Mouse (Mus musculus) embryo, embryonic 11 days (tissue): ENCODE data around the gene Dusp8.
A peak's percentile ranks its signal among the peaks of the same experiment; 100 is the strongest.

Source experiments
- DNase-seq: peaks from one replicate; pipeline ENCODE4 v3.0.0-alpha.2; 2015

Dusp8 gene

DNA sequence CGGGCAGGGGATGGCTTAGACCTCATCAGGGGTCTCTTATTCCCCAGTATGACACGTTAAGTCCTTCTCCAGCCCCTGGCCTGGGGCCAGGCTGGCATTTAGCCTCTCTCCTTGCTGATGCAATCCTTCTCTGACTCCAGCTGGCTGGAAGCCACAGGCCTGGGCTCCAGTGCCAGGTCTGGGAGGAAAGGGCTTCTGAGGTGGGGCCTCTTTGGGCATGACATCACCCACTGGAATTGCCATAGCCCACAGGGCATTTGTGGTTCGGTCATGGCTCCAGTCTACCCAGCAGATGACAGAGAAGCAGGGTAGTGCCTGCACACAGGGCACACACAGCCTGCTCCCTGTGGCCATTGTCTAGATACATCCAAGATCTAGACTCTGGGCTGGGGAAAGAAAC, 10.8 kb downstream of the Dusp8 start:
- DNase-seq = no peak

DNA sequence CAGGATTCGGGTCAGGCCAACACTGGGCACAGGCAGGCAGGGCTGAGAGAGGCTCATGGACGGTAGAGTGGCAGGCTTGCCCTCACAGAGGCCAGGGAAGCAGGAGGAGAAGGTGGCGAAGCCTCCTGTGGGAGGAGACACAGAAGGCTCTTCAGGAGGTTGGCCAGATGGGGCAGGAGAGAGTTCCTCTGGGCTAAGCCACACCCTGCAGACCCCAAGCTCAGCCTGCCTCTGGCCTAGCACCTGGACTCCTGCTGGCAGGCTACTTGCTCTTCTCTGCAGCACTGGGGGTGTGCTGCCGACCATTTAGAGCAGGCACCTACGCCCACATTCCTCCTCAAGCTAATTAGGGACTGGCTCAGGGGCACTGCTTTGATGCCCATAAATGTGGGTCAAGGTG, 11.2 kb downstream of the Dusp8 start:
- DNase-seq = no peak

DNA sequence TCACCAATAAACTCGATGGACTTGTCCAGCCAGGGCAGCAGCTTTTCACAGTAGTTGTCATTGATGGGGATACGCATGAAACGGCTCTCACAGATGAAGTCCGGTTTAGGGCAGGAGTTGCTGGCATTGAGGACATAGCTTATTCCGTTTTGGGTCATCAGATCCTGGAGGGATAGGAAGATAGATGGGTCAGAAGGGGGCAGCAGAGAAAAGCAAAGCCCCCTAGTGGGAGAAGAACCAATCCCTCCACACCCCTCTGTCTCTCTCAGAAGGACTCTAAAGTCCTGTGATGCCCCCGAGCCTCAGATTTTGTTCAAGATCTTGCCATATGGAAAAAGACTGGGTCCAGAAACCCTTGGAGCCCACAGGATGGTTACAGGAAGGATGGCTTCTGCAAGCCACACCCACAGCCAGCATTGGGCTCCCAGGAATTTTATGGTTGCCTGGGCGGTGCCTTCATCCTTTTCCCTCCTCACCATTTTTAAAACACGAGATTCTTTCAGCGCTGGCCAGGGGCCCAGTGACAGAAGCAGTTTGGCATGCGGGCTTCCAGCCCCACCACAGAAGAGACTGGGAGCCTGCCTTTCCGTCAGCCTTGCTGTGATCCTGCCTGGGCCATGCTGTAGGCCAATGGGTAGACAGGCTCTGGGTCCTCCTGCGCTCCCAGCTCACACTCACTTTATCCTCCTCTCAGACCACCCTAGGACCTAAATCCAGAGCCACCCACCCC, 11.9 kb downstream of the Dusp8 start:
- no peak for DNase-seq

DNA sequence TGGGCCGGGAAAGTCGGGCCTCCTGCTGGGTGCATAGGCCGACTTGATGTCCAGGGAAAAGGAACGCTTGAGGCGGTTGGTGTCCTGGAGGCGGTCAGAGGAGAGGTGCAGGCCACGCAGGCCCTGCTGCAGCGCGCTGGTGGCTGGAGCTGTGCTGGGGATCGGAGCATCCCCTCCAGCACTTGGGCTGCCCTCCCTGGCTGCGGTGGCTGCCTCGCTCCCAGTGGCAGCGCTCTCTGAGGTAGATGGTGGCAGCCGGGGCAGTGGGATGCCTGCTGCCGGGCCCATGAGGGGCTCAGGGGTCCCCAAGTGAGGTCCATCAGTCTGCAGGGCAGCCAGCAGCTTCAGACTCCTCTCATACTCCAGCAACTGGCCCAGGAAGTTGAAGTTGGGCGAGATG, 13.0 kb downstream of the Dusp8 start:
- DNase-seq = no peak

DNA sequence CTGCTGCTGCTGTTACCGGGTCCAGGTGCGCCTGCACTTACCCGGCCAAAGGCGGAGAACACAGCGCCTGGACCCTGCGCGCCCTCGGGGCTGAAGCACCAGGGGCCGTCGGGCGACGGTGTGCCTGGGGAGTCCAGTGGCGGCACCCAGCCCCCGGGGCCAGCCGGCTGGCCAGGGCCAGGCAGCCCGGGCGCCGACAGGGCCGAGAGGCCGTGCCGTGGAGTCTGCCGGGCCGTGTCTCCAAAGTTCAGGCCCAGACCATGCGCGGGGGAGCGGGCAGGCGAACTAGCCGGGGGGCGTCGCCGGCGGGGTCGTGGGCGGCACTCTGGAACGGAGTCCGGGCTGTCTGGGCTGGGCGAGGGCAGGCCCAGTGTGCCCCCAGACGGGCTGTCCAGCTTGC, 13.5 kb downstream of the Dusp8 start:
- no peak for DNase-seq

DNA sequence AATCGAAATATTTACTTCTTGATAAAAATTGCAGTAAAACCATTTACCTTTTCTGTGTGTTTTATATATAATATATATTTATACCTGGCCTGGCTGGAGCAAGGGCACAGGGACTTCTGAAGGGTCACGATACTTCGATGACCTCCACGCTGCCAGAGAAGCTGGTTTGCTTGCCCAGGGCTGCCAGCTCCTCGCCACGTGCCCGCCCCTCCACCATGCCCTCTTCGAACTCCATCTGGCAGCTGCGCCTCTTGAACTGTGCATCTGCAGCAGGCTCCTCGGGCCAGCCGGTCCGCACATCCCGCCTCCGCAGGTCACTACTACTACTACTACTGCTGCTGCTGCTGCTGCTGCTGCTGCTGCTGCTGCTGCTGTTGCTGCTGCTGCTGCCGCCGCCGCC, 13.9 kb downstream of the Dusp8 start:
- DNase-seq = no peak

DNA sequence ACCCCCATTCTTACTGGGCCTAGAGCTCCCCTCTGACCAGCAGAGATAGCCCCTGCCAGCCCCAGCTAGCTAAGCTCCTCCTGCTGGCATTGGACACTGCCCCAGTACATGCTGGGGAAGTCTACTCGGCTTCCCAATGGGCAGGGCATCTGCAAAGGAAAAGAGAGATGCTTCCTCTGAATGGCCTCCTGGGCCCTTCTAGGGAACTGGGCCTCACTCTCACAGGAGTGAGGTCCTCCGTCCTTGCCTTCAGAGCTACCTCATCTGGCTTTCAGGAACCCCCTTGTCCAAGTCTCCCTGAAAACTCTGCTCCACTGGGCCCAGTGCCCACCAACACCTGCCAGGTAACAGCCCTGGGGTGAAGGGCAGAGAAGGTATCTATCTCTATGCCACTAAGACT, 14.8 kb downstream of the Dusp8 start:
- no peak for DNase-seq

DNA sequence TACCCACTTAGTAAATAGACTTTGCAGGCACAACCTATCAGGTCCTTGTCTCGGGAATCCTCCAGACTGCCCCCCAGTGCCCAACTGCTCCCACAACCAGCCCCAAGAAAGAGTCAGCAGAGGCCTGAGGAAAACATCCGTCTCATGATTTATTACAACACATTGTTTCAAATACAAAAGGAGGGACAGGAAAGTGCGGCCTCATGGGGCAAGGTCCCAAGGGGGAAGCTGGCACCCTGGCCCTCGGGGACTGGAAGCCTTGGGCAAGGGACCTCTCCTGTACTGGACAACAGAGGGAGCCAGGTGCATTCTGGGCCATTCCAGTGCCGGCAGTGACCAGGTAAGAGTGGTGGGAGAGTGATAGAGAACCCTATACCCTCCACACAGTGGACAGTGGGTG, 16.3 kb downstream of the Dusp8 start:
- DNase-seq = no peak

DNA sequence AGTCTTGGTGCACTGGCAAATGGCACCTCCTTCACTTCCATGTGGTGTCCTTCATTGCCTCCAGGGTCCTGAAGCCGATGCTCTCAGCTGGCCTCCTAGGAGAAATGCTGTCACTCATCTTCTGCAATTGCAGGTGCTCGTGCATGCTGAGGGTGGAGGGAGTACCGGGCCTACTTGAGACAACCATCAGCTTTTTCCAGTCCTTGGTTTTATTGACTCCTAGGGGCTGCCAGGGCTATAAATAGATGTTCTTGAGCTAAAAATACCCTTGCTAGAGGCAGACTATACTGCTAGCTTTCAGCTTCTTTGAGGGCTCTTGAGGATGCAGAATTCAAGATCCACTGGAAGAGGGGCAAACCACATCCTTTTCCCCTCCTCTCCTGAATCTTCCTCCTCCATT, 18.5 kb downstream of the Dusp8 start:
- no peak for DNase-seq

DNA sequence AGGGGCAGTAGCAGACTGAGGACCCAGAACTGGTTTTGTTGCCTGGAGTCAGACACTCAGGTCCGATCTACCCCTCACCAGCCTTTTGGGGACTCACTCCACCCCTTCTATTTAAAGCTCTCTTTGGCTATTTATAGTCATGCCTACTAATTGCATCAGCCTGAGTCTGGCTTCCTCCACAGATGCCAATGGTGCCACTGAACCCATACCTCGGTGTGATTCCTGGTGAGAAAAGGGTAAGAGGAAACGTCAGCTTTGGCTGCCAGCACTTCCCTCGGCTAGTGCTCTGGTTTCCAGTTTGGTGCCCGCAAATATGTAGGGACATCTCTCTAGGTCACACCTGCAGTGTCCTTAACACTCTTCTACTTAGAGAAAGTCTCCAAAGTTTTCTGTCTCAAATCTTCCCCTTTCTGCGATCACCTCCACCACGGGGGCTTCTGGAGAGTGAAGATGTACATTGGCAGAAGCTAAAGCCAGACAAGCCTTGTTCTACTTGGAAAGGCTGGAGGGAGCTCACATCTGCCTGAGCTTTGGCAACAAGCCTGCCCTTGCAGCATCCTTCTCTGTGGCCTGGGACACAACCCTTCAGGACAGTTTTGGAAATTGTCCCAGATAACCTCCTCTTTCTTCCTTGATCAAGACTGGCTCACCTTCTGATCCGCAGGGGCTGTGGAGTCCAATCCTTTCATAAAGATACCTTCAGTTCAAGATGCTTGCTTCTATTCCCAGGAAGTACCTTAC, 21.3 kb downstream of the Dusp8 start:
- no peak for DNase-seq

DNA sequence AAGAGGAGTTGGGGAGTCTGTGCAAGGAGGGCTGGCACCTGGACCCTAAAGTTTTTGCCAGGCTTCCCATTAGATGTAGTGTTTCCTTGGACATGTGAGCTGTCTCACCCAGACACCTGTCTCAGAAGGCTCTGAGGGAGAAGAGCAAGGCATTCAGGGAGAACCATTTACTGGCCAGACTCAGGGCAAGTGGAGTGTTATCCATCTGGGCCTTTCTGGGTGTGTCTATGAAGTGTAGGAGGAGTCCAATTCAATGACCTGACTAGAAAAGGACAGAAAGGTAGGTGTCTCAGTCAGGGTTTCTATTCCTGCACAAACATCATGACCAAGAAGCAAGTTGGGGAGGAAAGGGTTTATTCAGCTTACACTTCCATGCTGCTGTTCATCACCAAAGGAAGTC, 23.9 kb downstream of the Dusp8 start:
- no peak for DNase-seq

DNA sequence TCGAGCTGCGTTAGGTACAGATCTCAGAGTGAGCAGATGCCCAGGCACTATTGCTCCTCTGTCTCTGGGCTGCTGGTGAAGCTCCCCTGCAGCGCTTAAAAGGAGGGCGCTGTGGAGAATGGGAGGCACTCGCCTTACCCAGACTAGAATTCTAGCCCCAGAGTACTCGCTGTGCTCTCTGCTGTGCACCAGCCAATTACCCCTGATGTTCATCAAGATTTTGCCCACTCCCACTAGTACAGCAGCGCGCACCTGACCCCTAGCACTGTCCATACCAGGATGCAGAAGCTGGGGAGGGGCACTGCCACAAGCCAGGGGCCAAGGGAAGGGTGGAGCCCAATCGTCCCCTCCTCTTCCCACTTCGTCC, 24.4 kb downstream of the Dusp8 start:
- no peak for DNase-seq

DNA sequence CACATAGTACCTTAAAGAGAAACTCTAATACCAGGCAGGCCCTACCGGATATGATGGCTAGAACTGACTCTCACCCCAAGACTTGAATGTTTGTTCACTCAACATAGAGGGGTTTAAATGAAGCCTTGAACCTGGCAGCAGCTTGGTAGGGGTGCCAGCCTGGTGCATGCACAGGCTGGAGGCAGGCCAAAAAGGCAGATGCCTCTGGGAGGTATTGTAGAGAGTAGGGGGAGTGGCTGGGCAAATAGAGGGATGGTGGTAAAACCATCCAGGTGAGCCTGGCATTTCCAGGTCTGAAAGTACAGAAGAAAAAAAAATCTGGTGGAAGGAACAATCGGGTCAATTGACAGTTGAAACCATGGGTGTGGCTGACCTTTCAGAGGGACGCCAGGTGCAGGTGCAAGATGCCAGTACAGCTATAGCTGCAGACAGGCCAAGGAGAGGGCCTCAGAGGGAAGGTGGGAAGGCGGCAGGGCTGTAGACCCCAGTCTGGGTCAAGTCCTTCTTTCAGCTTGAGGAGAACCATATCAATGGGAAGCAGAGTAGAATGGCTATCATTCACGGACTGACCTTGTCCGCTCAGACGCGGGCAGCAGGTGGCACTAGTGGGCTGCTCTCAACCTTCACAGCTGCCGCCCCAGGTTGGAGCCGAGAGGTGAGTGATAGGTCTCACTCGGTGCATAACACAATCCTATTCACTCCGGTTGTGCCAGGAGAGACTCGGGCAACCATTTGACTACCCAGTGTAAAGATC, 25.0 kb downstream of the Dusp8 start:
- DNase-seq = peak; percentile 79

DNA sequence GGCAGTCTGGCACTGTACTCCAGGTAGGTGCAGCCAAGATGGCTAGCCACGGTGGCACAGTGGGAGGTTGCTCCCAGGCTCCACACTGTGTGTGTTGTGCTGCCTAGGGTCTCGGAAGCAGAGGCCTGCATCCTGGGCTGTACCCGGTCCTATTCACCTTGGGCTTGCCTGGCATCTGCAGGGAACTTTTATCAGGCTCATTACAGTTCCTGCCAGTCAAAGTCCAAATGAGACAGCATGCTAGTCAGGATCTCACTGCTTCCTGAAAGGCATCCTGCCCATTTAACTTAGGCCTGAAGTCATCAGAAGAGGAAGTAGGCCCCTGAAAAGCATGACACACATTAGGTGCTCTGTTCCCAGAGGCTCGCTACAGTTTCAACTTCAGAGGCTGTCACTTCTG, 27.2 kb downstream of the Dusp8 start:
- no peak for DNase-seq

DNA sequence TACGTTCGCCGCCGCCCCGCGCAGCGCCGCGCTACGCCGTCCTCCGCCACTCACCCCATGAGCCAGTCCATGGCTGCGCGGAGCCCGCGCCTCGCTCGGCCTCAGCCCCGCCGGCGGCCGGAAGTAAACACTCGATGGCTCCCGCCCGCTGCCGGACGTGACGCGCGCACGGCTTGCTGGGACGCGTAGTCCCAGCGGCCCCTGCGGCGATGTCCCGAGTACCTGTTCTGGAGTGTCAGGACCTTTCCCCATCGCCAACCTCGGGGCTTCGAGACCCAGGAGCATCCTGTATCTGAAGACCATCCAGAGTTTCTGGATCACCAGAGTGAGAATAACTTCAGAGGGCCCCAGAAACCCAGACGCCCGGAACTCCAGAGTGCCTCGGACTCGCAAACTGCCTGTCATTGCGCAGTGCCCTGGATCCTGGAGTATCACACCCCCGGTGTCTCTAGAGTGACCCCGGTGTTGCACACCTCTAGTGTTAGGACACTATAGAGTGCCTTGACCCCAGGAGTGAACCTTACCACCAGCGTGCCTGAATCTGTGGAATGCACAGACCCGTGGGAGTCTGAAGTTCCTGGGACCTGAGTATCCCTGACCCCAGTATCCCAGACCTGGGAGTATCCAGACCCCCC, 34.6 kb downstream of the Dusp8 start, which contains the start of gene Mob2:
Gene Mob2 (minus strand): TSS at position 135 of the 635 bp plus-strand sequence.
- peak; percentile 96 for DNase-seq

DNA sequence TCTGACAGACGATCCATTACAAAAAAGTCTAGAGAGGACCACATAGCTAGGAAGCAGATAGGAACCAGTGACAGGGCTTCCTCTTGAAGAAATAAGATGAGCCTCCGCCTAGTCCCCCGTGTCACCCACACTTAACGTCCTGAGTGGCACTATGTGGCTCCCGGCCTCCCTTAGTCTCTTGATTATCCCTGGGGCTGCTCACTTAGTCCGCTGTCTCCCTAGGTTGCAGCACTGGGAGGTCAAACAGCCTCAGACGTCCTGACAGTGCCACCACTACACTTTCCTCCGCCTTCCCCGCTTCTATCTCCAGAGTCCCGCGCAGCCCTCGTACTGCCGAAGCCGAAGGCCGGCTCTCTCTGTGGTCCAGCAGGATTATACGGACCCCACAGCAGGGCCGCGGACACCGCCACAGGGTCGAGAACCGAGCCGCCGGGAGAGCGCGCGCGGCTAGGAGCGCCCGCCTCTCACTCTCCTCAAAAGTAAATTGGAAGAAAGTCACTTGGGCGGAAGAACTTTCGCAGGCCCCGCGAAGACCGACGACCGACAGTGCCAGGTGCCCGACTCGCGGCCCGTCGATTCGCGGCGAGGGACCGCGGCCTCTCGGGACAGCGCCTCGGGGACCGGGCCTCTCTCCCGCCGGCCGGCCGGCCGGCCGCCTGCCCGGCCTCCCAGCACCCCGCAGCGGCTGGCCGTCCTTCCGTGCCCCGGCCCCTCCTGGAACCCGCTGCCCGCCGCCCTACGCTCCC, 35.3 kb downstream of the Dusp8 start:
- peak; percentile 29 for DNase-seq

DNA sequence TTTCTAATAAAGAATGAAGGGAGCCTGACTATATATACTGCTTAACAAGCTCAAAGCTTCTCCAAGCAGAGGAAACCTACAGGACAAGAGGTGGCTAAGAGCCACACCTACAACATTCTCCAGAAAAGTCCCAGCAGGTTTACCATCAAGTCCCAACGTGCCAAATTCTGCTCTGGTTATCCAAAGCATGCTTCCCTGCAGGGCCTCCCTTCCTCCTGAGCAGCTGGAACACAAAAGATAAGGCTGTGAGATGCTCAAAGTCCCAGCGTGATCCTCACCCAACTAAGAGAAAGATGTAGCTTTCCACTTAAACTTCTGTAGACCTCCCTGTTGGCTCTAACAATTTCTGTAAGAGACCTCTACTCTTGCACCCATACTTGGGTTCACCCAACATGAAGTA, 36.6 kb downstream of the Dusp8 start:
- DNase-seq = no peak

DNA sequence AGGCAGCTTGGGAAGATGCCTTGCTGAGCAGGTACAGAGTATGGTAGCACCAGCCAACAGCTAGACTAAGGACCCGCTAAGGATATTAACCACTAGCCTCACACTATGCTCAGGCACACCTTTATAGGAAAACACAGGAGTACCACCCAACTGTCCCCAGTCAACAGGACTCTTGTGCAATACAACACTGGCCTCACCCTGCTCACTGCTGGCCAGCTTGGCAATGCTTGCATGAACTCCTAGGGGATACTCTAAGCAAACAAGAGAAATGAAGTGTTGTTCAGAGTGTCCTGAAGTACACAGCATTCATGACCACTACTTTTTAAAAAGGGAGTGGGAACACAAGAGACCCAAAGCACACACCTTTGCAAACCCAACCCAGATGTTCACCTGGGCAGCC, 38.5 kb downstream of the Dusp8 start:
- no peak for DNase-seq

DNA sequence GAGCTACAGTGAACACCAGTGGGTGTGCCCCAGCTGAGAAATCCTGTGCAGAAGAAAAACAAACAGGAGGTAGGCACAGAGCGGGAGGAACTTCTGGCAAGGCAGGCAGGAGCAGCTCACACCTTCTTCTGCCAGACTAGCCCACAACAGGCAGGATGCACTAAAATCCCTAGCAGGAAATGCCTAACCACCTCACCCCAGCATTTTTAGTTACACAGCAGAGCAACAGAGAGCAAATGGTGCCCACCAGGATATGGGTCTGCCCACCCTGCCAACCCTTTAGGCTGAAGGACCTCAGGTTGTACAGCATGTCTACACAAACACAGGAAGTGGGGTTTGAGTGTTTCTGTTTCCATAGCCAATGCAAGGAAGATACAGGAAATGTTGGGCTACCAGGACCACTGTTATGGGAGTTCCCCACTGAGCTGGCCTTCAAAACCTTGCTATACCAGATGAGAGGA, 39.0 kb downstream of the Dusp8 start:
- DNase-seq = no peak

DNA sequence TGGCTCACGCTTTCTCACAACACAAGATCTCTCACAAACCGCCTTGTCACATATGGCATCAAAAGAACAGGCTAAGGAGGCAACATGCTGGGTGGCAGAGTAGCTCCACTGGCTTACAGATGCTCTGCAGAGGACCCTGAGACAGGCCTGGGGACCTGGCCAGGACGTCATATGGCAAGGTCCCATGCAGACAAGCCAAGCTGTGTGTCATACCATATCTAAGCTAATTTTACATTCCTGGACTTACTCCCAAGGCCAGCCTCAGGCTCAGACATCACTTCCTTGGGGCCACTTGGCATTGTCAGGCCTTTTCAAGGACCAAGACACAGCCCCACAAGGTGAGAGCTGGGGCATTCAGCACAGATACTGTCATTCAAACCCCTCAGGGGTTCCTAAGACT, 40.2 kb downstream of the Dusp8 start:
- DNase-seq = no peak

DNA sequence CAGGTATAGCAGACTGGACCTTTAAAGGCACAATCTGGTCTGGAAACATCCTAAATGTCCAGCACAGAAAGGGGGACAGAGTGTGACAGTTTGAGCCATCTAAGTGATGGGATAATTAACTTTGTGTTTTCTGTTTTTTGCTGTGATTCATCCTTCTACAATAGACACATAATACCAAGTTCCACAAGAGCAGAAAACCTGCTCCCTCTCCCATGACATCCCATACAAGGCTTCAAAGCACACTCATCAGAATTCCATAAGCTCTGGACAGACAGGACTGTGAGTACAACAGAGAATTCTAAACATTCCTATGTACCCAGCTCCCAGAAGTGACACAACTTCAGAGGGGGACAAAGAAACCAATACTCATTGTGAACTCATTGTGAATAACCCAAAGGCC, 45.1 kb downstream of the Dusp8 start:
- DNase-seq = no peak

DNA sequence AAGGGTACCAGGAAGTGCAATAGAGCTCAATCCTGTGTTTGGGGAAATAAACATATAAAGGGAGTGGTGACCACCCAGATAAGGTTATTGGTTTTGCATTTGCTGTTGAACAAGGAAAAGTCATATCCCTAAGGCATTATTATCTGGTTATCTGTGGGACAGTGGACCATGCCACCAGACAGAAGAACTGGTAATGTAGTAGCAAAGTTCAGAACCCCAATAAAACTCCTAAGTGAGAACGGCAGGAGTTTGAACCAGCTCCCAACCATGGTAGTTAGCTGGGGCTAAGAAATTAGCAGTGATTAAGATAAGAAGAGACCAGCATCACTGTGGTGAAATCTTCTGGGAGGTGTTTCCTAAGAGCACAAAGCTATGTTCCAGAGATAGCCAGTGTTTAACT, 49.7 kb downstream of the Dusp8 start:
- no peak for DNase-seq

DNA sequence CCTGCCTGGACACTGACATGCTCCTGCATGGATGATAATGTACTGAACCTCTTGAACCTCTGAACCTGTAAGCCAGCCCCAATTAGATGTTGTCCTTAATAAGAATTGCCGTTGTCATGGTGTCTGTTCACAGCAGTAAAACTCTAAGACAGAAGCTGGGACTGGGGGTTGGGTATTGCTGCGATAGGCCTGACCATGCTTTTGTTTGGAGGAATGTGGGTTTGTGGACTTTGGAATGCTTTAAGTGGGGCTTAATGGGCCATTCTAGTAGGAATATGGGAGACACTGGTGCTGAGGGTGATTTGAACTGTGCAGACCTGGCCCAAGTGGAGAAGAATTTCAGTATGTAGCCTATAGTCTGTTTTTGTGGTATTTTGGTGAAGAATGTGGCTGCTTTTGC, 50.3 kb downstream of the Dusp8 start:
- DNase-seq = peak; percentile 7
